Mouse (Mus musculus) limb, embryonic 11.5 days (tissue): ENCODE results near the gene Gm21970. TPM values are rescaled to one million over a fixed set of nuclear protein-coding genes. Genes with fewer than 3 reads are reported as not detected.

Experiments used
- ATAC-seq: fragments of 200-750 bp; cut with Nextera tagmentation; 2 replicates; pipeline ENCODE4 v1.8.0; 2017; ENCODE audit warnings: low read depth; ENCODE audit not compliant: insufficient number of reproducible peaks, low FRiP score, low TSS enrichment
- DNase-seq: peaks from one replicate; pipeline ENCODE4 v3.0.0-alpha.2; 2015; ENCODE audit warnings: low spot score
- H3K27ac ChIP-seq: fragments of 300-500 bp; sonication (generic); replicated peaks from 2 replicates; pipeline ENCODE4 v1.5.1; 2014; ENCODE audit warnings: low read depth, mild to moderate bottlenecking, low read length
- H3K27me3 ChIP-seq: fragments of 300-500 bp; sonication (generic); 2 replicates; pipeline ENCODE4 v1.6.1; 2014; ENCODE audit warnings: mild to moderate bottlenecking, low read length, mixed read lengths; ENCODE audit not compliant: control insufficient read depth, insufficient read depth
- H3K36me3 ChIP-seq: fragments of 300-500 bp; sonication (generic); 2 replicates; pipeline ENCODE4 v1.6.1; 2014; ENCODE audit warnings: mild to moderate bottlenecking, low read length, moderate library complexity, mixed read lengths; ENCODE audit not compliant: control insufficient read depth, insufficient read depth
- H3K4me1 ChIP-seq: fragments of 300-500 bp; sonication (generic); 2 replicates; pipeline ENCODE4 v1.6.1; 2014; ENCODE audit warnings: low read length, mixed read lengths; ENCODE audit not compliant: control insufficient read depth, insufficient read depth
- H3K4me2 ChIP-seq: fragments of 300-500 bp; sonication (generic); 2 replicates; pipeline ENCODE4 v1.6.1; 2014; ENCODE audit warnings: low read depth, mild to moderate bottlenecking, moderate library complexity; ENCODE audit not compliant: severe bottlenecking
- H3K4me3 ChIP-seq: fragments of 300-500 bp; sonication (generic); 2 replicates; pipeline ENCODE4 v1.5.1; 2014; ENCODE audit warnings: low read depth, low read length
- H3K9ac ChIP-seq: fragments of 300-500 bp; sonication (generic); 2 replicates; pipeline ENCODE4 v1.6.1; 2014; ENCODE audit warnings: mild to moderate bottlenecking, low read length
- H3K9me3 ChIP-seq: fragments of 300-500 bp; sonication (generic); 2 replicates; pipeline ENCODE4 v1.6.1; 2016; ENCODE audit warnings: low read length; ENCODE audit not compliant: control insufficient read depth
- WGBS: fragments of 180-500 bp; shearing (Covaris S2); extraction: QIAGEN DNeasy Blood & Tissue Kit; methylation state at CpG from one replicate; pipeline ENCODE4 v1.1.7; 2014; 5-methylcytosine and 5-hydroxymethylcytosine counted together
- polyA plus RNA-seq: library from polyadenylated mRNA; unstranded; fragments of >200 nt; fragmentation: Nextera tagmentation; extraction: Ambion mirVana; gene quantifications from 2 replicates; pipeline ENCODE4 v1.2.1, GENCODE M21; 2014

Gene Gm21970
- polyA plus RNA-seq, 1 experiment from 2014 or later: not detected

DNA sequence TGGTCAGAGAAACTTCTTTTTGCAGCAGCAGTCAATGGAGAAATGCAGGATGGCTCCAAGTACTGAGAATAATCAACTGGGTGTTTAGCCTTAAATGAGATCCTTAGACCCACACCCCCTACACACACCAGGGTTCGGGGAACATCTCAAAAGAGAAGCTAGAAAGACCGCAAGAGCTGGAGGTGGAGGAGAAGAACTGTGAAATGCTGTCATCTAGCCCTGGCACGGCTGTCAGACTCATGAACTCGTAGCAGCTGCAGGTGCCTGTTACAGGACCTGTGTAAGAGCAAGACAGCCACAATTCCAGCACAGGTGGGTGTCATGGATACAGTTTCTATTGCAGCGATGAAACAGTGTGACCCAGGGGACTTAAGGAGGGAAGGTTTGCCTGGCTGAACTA, 37.9 kb upstream of the Gm21970 start:
- Histone ChIP-seq H3K27me3 (no peaks in the 10 kb centered on the region), H3K4me2 (no peak overlapping the region), H3K9ac (no peak overlapping the region), H3K27ac (no peak overlapping the region), H3K4me1 (no peaks in the 10 kb centered on the region), H3K9me3 (no peaks in the 10 kb centered on the region), H3K4me3 (no peak overlapping the region), H3K36me3 (no peaks in the 10 kb centered on the region)
- WGBS: 79% methylated on average over 5 of the region's 5 CpGs
- no peak for DNase-seq
- ATAC-seq: no peak

DNA sequence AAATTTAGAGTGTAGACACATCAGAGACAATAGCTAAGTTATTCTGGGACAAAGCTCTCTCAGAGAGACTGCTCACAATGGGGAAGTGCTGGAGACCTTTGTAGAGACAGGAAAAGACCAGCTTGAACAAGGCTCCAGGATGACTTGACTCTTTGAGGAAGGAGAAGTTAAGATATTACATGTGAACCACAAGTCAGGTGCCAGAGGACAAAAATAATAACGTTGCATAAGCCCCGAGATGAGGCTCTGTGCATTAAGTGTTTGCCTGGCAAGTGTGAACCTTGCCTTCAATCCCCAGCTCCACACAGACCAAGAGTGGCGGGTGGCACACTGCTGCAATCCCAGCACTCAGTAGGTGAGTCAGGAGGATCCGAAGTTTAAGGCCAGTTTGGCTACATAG, 36.9 kb upstream of the Gm21970 start:
- Histone ChIP-seq H3K9me3 (no peaks in the 10 kb centered on the region), H3K4me2 (no peak overlapping the region), H3K27ac (no peak overlapping the region), H3K4me3 (no peak overlapping the region), H3K4me1 (no peaks in the 10 kb centered on the region), H3K36me3 (no peaks in the 10 kb centered on the region), H3K27me3 (no peaks in the 10 kb centered on the region), H3K9ac (no peak overlapping the region)
- WGBS: 79% methylated on average over 4 of the region's 4 CpGs
- ATAC-seq: no peak
- DNase-seq: no peak

- Histone ChIP-seq H3K9me3 (no peaks in the 10 kb centered on the region), H3K4me1 (no peaks in the 10 kb centered on the region), H3K4me2 (no peak overlapping the region), H3K36me3 (no peaks in the 10 kb centered on the region), H3K4me3 (no peak overlapping the region), H3K9ac (no peak overlapping the region), H3K27me3 (no peaks in the 10 kb centered on the region), H3K27ac (no peak overlapping the region)
- ATAC-seq (no peak), DNase-seq (no peak)
- 75% methylated on average over 12 of the region's 12 CpGs for WGBS
Observed at GRCm38 (mm10) chr16:91355160-91355559, 36.4 kb upstream of the Gm21970 start.

DNA sequence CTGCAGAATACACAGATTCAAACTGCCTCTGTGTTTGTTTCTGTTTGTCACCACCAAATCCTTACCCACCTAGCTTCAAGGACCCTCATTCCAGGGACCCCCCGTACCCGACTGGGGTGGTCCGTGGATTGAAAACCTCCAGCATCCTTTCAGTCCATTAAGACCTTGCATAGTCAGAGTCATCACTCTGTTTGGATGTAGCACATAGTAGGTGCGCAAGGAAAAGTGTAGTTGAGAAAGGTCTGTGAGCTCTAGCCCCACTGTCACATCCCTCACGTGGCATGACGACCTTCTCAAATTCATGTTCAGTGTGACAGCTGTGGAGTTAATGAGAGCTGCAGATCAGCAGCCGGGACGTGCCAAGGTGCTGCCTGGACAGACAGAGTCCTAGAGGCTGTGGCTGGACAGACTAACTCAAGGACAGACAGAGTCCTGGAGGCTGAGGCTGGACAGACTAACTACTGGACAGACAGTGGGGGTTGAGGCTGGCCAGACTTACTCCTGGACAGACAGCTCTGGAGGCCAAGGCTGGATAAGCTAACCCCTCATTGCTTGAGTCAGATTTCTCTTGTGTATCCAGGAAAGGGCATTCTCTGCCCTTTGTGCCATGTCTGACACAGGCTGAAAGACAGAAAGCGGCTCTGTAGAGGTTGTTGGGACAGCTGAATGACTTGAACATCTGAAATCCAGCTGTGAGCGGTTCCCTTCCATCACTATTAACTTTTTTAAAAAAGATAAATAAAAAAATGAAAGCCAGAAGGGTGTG, 34.6 kb upstream of the Gm21970 start:
- WGBS: 75% methylated on average over 10 of the region's 10 CpGs
- DNase-seq: no peak
- no peak overlapping the region for H3K4me3 ChIP-seq
- no peak overlapping the region for H3K4me2 ChIP-seq
- H3K9me3 ChIP-seq: no peaks in the 10 kb centered on the region
- no peaks in the 10 kb centered on the region for H3K4me1 ChIP-seq
- no peak overlapping the region for H3K27ac ChIP-seq
- H3K27me3 ChIP-seq: no peaks in the 10 kb centered on the region
- no peak overlapping the region for H3K9ac ChIP-seq
- no peak for ATAC-seq
- no peaks in the 10 kb centered on the region for H3K36me3 ChIP-seq

DNA sequence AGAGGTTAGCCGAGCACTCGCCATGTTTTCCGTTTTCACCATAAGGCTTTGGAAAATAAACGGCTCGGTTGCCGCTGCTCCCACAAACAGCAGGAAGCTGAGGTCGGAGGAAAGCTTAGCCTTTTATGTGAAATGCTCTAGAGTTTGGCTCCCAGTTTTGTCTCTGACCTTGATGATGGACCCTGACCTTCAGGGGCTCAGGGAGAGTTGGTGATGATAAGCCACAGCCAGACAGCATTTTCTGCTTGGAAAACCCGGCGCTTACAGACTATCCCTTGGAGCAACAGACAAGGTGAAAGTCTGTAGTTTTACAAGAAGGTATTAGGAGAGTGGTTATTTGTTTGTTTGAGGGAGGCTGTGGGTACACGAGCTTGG, 34.0 kb upstream of the Gm21970 start:
- WGBS: 58% methylated on average over 10 of the region's 10 CpGs
- Histone ChIP-seq H3K27me3 (no peaks in the 10 kb centered on the region), H3K27ac (no peak overlapping the region), H3K4me1 (no peaks in the 10 kb centered on the region), H3K4me2 (no peak overlapping the region), H3K4me3 (no peak overlapping the region), H3K9ac (no peak overlapping the region), H3K36me3 (no peaks in the 10 kb centered on the region), H3K9me3 (no peaks in the 10 kb centered on the region)
- no peak for DNase-seq
- ATAC-seq: no peak

- no peaks in the 10 kb centered on the region for H3K36me3 ChIP-seq
- ATAC-seq (no peak), DNase-seq (peak; percentile 56)
- no peaks in the 10 kb centered on the region for H3K27me3 ChIP-seq
- H3K9ac ChIP-seq: no peak overlapping the region
- no peak overlapping the region for H3K27ac ChIP-seq
- no peaks in the 10 kb centered on the region for H3K9me3 ChIP-seq
- WGBS: 43% methylated on average over 8 of the region's 8 CpGs
- no peak overlapping the region for H3K4me3 ChIP-seq
- H3K4me1 ChIP-seq: no peaks in the 10 kb centered on the region
- H3K4me2 ChIP-seq: no peak overlapping the region
Observed at GRCm38 (mm10) chr16:91358555-91358954, 33.0 kb upstream of the Gm21970 start.

DNA sequence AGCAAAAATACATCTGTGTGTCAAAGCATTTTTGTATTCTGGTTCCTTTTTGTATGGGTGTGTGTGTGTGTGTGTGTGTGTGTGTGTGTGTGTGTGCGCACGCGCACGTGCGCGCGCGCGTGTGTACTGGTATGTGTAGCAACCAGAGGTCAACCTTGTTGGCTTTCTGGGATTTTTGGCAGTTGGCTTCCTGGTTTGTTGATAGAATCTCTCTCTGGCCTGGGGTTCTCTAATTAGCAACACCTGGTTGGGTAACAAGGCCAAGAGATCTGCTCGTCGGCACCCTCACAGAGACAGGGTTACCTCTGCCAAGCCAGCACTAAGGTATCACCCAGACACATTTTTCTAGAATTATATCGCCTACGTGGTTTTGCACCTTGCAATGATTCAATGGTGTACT, 32.0 kb upstream of the Gm21970 start:
- Histone ChIP-seq H3K9ac (no peak overlapping the region), H3K4me2 (no peak overlapping the region), H3K4me3 (no peak overlapping the region), H3K27me3 (no peaks in the 10 kb centered on the region), H3K9me3 (no peaks in the 10 kb centered on the region), H3K27ac (no peak overlapping the region), H3K4me1 (no peaks in the 10 kb centered on the region), H3K36me3 (no peaks in the 10 kb centered on the region)
- DNase-seq (no peak), ATAC-seq (no peak)
- 89% methylated on average over 13 of the region's 13 CpGs for WGBS

GRCm38 (mm10) chr16:91360162-91360561, 31.4 kb upstream of the Gm21970 start:
- Histone ChIP-seq H3K4me2 (no peak overlapping the region), H3K4me1 (no peaks in the 10 kb centered on the region), H3K9ac (no peak overlapping the region), H3K36me3 (no peaks in the 10 kb centered on the region), H3K9me3 (no peaks in the 10 kb centered on the region), H3K27me3 (no peaks in the 10 kb centered on the region), H3K4me3 (no peak overlapping the region), H3K27ac (no peak overlapping the region)
- ATAC-seq (no peak), DNase-seq (no peak)
- 67% methylated on average over 3 of the region's 3 CpGs for WGBS

- Histone ChIP-seq H3K27me3 (no peaks in the 10 kb centered on the region), H3K4me3 (no peak overlapping the region), H3K27ac (no peak overlapping the region), H3K36me3 (no peaks in the 10 kb centered on the region), H3K9ac (no peak overlapping the region), H3K4me1 (no peaks in the 10 kb centered on the region), H3K9me3 (no peaks in the 10 kb centered on the region), H3K4me2 (no peak overlapping the region)
- ATAC-seq (no peak), DNase-seq (no peak)
- 29% methylated on average over 2 of the region's 2 CpGs for WGBS
Observed at GRCm38 (mm10) chr16:91362006-91362405, 29.5 kb upstream of the Gm21970 start.
